Mouse (Mus musculus): ENCODE data around the gene Pigk. TPM values are rescaled to one million over a fixed set of nuclear protein-coding genes. Genes with fewer than 3 reads are reported as not detected.

Pigk gene
- polyA plus RNA-seq, 1 experiment, result 8.5 TPM

DNA sequence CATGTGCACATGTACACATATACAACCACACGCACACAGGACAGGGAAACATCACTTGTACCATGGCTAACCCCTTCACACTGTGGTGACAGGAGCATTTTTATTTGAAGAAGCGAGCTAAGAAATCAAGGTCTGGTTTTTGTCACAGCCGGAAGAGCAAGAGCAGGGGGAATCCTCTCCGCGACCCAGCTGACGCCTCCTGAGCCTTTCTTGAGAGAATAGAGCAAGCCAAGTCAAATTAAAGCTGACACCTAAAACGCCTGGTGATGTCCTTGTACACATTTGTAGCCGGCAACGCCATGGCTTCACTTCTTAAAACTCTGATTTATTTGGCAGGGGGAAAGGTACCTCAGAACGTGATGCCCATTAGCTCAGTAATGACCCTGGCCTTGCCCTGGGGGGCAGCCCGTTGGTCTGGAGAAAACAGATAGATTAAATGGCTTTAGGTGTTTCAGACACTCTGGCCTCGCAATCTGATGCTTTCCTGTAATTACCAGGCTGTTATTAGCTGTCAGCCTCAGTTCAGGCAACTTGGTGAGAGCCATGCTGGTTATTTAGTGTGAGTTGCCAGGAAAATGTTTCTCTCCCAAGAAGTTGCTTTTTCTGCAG lies 141.2 kb downstream of the Pigk start:
- Histone ChIP-seq H3K27me3 (replicated peaks) (peaks cover 42% of the 10 kb centered on the region), H3K9me3 (peaks cover 4% of the 10 kb centered on the region), H3K4me3 (replicated peaks) (peak overlapping the region; percentile 57), H3K36me3 (replicated peaks; ENCODE audit: low read length) (no peaks in the 10 kb centered on the region), H3K4me1 (no peaks in the 10 kb centered on the region)
- TF ChIP-seq FLI1 (IDR thresholded peaks at IDR 0.05; ENCODE audit: low read length), result no peak
- TF ChIP-seq GATA1 (IDR thresholded peaks at IDR 0.05; ENCODE audit: borderline replicate concordance, low read length), result no peak

DNA sequence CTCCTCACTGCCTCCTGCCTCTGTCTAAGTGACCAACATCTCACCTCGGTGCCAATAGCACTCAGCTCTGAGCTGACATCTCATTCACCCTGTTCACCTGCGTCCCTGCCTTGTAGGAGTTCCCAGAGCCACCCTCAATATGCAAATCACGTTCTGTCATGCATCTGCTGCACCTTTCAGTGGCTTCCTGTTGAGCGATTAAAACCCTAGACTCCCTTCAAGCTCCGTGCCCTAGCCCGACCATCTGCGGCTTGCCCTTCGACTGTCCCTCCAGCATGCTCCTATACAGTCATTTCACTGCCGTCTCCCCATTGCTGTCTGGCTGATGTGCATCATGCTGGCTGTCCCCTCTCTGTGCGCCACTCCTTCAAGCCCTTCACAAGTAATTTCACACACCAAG lies 142.2 kb downstream of the Pigk start:
- Histone ChIP-seq H3K9me3 (peaks cover 4% of the 10 kb centered on the region), H3K4me3 (replicated peaks) (no peak overlapping the region), H3K4me1 (no peaks in the 10 kb centered on the region), H3K36me3 (replicated peaks; ENCODE audit: low read length) (no peaks in the 10 kb centered on the region), H3K27me3 (replicated peaks) (peaks cover 41% of the 10 kb centered on the region)
- TF ChIP-seq FLI1 (IDR thresholded peaks at IDR 0.05; ENCODE audit: low read length) (no peak), GATA1 (IDR thresholded peaks at IDR 0.05; ENCODE audit: borderline replicate concordance, low read length) (no peak)

DNA sequence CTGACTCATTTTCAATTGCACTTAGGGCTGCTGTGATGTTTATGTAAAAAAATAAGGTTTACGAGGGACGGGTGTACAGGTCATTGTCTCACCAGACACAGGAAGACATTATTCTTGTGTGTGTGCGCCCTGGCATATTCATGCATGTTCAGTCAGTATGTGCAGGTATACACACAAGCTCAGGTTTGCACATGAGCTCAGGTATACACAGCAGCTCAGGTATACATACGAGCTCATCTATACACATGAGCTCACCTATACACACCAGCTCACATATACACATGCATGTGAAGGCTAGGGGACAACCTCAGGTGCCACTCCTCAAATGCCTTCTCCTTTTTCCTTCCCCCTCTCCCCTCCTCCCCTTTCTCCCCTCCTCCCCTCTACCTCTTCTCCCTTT lies 147.6 kb downstream of the Pigk start:
- H3K9me3 ChIP-seq, result peaks cover 12% of the 10 kb centered on the region
- peaks cover 2% of the 10 kb centered on the region; the same call in 1 of the 2 replicates for H3K4me1 ChIP-seq
- no peak for TF ChIP-seq GATA1 (IDR thresholded peaks at IDR 0.05; ENCODE audit: borderline replicate concordance, low read length)
- TF ChIP-seq FLI1 (IDR thresholded peaks at IDR 0.05; ENCODE audit: low read length), result no peak
- H3K36me3 ChIP-seq (replicated peaks; ENCODE audit: low read length), result no peaks in the 10 kb centered on the region
- H3K4me3 ChIP-seq (replicated peaks), result no peak overlapping the region
- peaks cover 36% of the 10 kb centered on the region for H3K27me3 ChIP-seq (replicated peaks)

DNA sequence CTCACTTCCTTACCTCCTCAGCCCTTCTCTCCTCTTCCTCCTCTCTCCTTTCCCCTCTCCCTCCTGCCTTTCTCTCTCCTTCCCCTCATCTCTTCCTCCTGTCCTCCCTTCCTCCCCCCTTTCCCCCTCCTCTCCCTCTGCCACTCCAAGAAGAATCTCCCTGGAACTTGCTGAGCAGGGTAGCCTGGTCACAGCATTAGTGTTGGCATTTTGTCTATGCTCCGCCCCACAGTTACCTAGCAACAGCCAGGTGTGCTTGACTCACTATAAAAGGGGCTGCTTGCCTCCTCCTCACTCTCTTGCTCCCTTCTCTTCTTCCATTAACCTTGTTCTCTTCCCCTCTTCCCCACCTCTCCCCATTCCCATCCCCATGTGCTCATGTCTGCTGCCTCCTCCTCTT lies 148.1 kb downstream of the Pigk start:
- peaks cover 3% of the 10 kb centered on the region; the same call in 1 of the 2 replicates for H3K4me1 ChIP-seq
- H3K9me3 ChIP-seq, result peaks cover 12% of the 10 kb centered on the region
- H3K36me3 ChIP-seq (replicated peaks; ENCODE audit: low read length), result no peaks in the 10 kb centered on the region
- H3K27me3 ChIP-seq (replicated peaks), result peaks cover 38% of the 10 kb centered on the region
- TF ChIP-seq GATA1 (IDR thresholded peaks at IDR 0.05; ENCODE audit: borderline replicate concordance, low read length) (no peak), FLI1 (IDR thresholded peaks at IDR 0.05; ENCODE audit: low read length) (no peak)
- no peak overlapping the region for H3K4me3 ChIP-seq (replicated peaks)

DNA sequence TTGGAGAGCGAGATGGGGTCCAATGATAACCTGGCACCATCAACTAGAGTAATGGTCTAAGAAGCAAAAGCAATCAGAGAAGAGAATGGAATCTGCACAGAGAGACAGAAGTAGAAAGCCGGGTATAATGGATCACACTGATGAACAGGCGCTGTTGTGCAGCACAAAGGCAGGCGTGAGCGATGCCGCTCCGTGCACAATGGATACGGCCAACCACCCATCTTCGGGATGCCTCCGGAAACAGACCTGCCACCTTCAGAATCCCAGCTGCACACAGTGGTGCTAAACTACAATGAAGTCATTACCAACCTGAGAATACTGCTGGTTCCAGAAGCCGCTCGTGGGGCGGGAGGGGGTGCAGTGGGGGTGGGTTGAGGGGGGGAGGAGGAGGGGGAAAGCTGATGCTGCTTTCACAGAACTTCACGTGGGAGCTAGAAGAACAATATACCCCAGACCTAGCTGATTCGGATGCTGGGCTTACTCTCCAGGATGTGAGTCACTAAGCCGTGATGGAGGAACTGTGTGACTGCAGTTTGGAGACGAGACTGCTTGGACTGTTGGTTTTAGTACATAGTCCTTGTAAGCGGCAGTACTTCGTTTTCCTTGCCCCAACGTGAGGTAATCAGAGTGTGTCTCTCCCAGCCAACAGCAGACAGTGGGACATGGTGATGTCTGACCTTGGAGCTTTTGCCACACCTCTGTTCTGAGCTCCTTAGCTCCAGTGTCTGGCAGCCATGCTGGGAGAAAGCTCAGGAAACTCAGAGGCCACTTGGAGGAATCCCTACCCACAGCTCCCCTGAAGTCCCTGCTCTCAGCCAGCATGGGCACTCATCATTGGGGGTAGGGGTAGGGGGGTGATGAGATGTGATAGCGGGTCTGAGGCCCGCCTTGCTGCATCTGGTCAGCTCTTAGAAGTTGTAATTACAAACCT lies 152.4 kb downstream of the Pigk start:
- TF ChIP-seq GATA1 (IDR thresholded peaks at IDR 0.05; ENCODE audit: borderline replicate concordance, low read length), result no peak
- no peaks in the 10 kb centered on the region for H3K36me3 ChIP-seq (replicated peaks; ENCODE audit: low read length)
- no peak overlapping the region for H3K4me3 ChIP-seq (replicated peaks)
- H3K9me3 ChIP-seq, result peaks cover 24% of the 10 kb centered on the region
- H3K4me1 ChIP-seq, result peaks cover 8% of the 10 kb centered on the region
- H3K27me3 ChIP-seq (replicated peaks), result peaks cover 23% of the 10 kb centered on the region

DNA sequence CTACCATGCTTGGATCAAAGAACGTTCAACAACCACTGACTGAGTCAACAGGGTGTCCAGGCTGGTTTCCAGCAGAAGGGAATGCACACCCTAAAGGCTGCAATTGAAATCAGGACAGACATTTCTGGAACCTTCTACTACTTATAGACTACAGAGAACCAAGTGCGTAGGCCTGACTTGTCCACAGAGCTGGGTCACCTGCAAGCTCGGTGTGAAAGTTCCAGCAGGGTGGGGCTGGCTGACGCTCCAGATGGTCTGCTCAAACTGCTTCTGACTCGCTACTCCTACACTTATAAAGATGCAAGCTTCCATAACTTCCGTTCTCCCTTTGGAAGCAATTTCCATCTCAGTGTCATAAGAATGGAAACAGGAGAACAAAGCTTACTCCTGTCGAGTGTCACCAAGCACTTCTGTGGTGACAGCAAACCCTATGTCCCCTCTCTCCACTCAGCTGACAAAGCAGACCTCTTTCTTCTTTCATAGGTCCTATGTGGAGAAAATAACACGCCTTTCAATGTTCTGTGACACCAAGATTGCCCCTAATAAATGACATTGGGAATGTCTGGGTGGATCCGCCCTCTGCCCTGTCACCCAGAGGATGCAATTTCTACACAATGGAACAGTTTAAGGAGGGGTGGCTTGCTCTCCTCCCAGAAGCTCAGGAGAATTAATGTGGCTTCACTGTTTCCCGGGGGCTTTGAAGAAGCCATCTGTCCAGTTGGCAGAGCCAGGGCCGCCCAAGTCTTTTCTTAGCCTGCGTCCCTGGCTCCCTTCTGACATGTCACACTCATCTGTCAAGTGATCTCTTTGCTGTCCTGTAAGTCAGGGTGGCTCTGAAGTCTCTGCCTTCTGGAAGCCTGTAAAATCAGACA lies 154.0 kb downstream of the Pigk start:
- H3K9me3 ChIP-seq, result peaks cover 24% of the 10 kb centered on the region
- no peak overlapping the region for H3K4me3 ChIP-seq (replicated peaks)
- H3K27me3 ChIP-seq (replicated peaks), result peaks cover 22% of the 10 kb centered on the region
- peaks cover 8% of the 10 kb centered on the region for H3K4me1 ChIP-seq
- H3K36me3 ChIP-seq (replicated peaks; ENCODE audit: low read length), result no peaks in the 10 kb centered on the region
- TF ChIP-seq FLI1 (IDR thresholded peaks at IDR 0.05; ENCODE audit: low read length) (no peak), GATA1 (IDR thresholded peaks at IDR 0.05; ENCODE audit: borderline replicate concordance, low read length) (no peak)

DNA sequence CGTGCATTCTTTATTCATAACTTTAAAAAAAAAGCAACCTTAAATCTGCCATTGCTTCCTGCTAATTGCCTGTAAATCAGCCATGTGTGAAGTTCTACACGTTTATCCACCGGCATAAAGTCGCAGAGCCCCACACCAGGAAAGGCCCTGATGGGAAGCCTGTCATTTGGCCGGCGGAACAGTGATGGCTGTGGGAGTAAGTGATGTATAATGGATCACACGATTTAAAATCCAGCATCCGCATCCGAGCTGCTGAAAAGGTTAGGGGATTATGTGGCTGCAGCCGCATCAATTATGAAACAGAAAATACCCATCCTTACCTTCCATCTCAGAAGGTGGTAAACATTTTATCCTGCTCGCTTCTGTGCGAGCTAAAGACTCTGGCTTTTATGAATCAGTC lies 158.2 kb downstream of the Pigk start:
- H3K9me3 ChIP-seq, result peaks cover 23% of the 10 kb centered on the region
- H3K4me3 ChIP-seq (replicated peaks), result no peak overlapping the region
- H3K4me1 ChIP-seq, result peaks cover 5% of the 10 kb centered on the region
- peaks cover 15% of the 10 kb centered on the region for H3K27me3 ChIP-seq (replicated peaks)
- H3K36me3 ChIP-seq (replicated peaks; ENCODE audit: low read length), result no peaks in the 10 kb centered on the region
- TF ChIP-seq GATA1 (IDR thresholded peaks at IDR 0.05; ENCODE audit: borderline replicate concordance, low read length) (no peak), FLI1 (IDR thresholded peaks at IDR 0.05; ENCODE audit: low read length) (no peak)

DNA sequence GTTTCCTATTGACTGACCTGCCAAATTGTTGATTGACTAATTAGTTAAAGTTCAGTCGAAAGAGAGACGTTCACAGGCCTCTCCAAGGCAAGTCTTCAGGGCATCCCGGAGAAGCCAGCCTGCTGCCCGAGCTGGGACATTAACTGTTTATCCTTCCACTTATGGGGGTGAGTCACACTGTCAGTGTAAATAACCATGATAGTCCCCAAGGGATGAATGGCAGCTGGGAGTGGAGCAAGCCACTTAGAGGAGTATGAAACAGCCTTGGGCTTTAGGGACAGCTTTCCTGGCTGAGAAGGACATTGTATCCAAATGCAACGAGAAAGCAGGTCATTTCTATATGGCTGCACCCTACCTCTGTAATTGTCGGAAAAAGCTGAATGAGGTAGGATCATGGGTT lies 158.7 kb downstream of the Pigk start:
- peaks cover 13% of the 10 kb centered on the region for H3K27me3 ChIP-seq (replicated peaks)
- H3K36me3 ChIP-seq (replicated peaks; ENCODE audit: low read length), result no peaks in the 10 kb centered on the region
- H3K4me3 ChIP-seq (replicated peaks), result no peak overlapping the region
- TF ChIP-seq FLI1 (IDR thresholded peaks at IDR 0.05; ENCODE audit: low read length), result no peak
- TF ChIP-seq GATA1 (IDR thresholded peaks at IDR 0.05; ENCODE audit: borderline replicate concordance, low read length), result no peak
- H3K4me1 ChIP-seq, result peaks cover 11% of the 10 kb centered on the region
- peaks cover 23% of the 10 kb centered on the region for H3K9me3 ChIP-seq

DNA sequence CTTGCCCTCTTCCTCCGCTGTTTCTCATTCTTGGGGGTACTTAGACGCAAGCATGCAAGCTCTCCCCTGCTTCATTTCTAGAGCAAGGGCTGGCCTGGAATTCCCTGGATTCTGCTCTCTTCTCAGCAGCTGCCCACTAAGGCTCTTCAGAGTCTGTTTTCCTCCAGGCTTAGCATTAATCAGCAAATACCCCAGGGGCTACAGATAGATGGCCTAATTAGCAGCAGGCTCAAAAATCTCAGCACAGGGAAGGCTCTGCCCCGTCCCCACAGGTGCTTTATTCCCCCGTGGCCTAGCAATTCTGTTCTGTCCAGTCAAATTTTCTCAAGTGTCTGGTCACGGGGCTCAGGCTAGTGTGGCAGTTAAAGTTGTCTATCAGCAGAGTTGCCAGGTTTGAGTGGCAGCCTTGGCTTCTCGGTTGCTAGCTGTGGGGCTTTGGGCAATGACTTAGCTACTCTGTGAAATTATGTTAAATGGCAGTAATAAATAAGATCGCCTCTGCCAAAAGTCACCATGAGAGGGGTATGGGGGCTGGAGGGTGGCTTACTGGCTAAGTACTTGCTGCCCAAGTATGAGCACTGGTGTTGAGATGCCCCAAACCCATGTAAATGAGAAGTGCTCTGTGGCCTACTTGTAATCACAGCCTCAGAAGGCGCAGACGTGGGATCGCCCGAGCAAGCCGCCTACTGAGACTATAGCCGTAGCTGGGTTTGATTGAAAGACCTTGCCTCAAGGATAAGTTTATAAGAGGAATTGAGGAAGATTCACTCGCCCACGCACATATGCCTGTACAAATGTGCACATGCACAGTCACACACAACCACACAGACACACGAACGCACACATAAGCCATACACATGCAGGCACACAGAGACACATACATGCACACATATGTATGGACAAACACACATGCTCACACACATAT lies 160.8 kb downstream of the Pigk start:
- no peak overlapping the region for H3K4me3 ChIP-seq (replicated peaks)
- H3K9me3 ChIP-seq, result peaks cover 17% of the 10 kb centered on the region
- no peak for TF ChIP-seq FLI1 (IDR thresholded peaks at IDR 0.05; ENCODE audit: low read length)
- TF ChIP-seq GATA1 (IDR thresholded peaks at IDR 0.05; ENCODE audit: borderline replicate concordance, low read length), result no peak
- no peaks in the 10 kb centered on the region for H3K36me3 ChIP-seq (replicated peaks; ENCODE audit: low read length)
- peaks cover 15% of the 10 kb centered on the region for H3K4me1 ChIP-seq
- peaks cover 13% of the 10 kb centered on the region for H3K27me3 ChIP-seq (replicated peaks)
